Mouse (Mus musculus): ENCODE results near the gene Ankrd66.

DNA sequence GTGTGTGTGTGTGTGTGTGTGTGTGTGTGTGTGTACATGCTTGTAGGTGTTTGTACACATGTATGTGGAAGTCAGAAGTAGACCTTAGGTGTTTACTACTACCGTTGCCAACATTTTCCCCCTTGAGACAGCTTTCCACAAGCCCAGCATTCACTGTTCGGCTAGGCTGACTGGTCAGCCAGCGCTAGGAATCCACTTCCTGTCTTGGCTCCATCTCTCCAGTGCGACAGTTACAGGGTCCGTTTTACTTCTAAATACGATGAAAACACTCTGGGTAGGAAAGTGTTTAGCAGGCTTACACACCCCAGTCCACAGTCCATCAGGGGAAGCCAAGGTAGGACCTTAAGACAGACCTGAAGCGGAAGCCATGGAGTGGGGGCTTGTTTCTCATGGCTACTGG, 41.3 kb upstream of the Ankrd66 start:
- TF ChIP-seq CTCF (IDR thresholded peaks at IDR 0.05; ENCODE audit: control insufficient read depth, insufficient read depth, insufficient read length) (no peak), MYOD1 (IDR thresholded peaks at IDR 0.05; ENCODE audit: control insufficient read depth, insufficient read length, low read depth) (no peak), CEBPB (IDR thresholded peaks at IDR 0.05; ENCODE audit: low read depth) (no peak)

Data from C2C12 (cell line).